Mouse (Mus musculus) cerebellum, adult 2 months (tissue): Measurements from ENCODE around the gene Cdkl5. TPM values are rescaled to one million over a fixed set of nuclear protein-coding genes. Genes with fewer than 3 reads are reported as not detected.

Experiments used
- DNase-seq, 2 experiments: peaks; one replicate each; pipeline ENCODE4 v3.0.0; 2021
- H3K27ac ChIP-seq: fragments of 200-500 bp; 2 replicates; pipeline ENCODE4 v1.5.1; 2012; ENCODE audit warnings: low read length, control low read depth, inconsistent platforms; ENCODE audit not compliant: insufficient read depth
- H3K27me3 ChIP-seq: fragments of 200-500 bp; 2 replicates; pipeline ENCODE4 v1.6.1; 2012; ENCODE audit warnings: inconsistent platforms, mild to moderate bottlenecking, low read length, moderate library complexity; ENCODE audit not compliant: control insufficient read depth, insufficient read depth
- H3K4me1 ChIP-seq: fragments of 200-500 bp; 2 replicates; pipeline ENCODE4 v1.6.1; 2011; ENCODE audit warnings: low read length; ENCODE audit not compliant: control insufficient read depth, insufficient read depth
- H3K4me3 ChIP-seq: fragments of 200-500 bp; replicated peaks from 2 replicates; pipeline ENCODE3; 2011; ENCODE audit warnings: mild to moderate bottlenecking, low read depth, low read length, control low read depth; ENCODE audit not compliant: insufficient read depth
- CTCF ChIP-seq: fragments of 200-500 bp; IDR thresholded peaks from 2 replicates; pipeline ENCODE4 v1.5.1; 2011; ENCODE audit warnings: low read depth, mild to moderate bottlenecking, control low read depth, low read length, moderate library complexity, borderline replicate concordance; ENCODE audit not compliant: insufficient read depth
- POLR2A ChIP-seq: fragments of 200-500 bp; IDR thresholded peaks from 2 replicates; pipeline ENCODE4 v1.6.1; 2011; ENCODE audit warnings: low read length, control low read depth, borderline replicate concordance; ENCODE audit not compliant: insufficient read depth
- WGBS: fragments of 180-500 bp; shearing (Covaris S2); methylation state at CpG from one replicate; pipeline ENCODE4 v1.1.7; 2018; 5-methylcytosine and 5-hydroxymethylcytosine counted together
- polyA plus RNA-seq: library from polyadenylated mRNA; depleted of rRNA; stranded (reverse); fragments of >200 nt; gene quantifications from 2 replicates; pipeline ENCODE4 v1.2.3, GENCODE M21; 2012; rRNA removed

Gene Cdkl5
- polyA plus RNA-seq, 1 experiment: 13.5 TPM

DNA sequence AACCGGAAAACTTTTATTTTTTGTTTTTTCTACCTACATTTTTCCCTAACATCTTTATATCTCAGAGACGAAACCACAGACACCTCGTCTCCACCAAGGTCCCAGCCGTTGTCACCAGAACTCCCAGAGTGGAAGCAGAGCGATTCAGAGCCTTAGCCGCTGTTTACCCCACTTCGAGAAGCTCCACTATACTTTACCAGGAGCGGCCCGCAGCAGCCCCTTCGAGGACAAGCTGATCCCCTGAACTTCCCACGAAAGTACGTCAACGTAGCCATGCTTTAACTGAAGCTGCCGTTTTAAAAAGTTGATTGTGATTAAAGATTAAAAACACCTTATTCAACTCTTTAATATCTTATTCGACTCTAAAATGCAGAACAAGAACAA lies 228.3 kb downstream of the Cdkl5 start:
- DNase-seq: no peak
- H3K4me3 ChIP-seq: peak overlapping the region; percentile 88
- no peak overlapping the region for H3K27ac ChIP-seq
- no peaks in the 10 kb centered on the region for H3K4me1 ChIP-seq
- 6% methylated on average over 15 of the region's 15 CpGs for WGBS
- H3K27me3 ChIP-seq: no peaks in the 10 kb centered on the region
- TF ChIP-seq POLR2A (no peak), CTCF (no peak)

DNA sequence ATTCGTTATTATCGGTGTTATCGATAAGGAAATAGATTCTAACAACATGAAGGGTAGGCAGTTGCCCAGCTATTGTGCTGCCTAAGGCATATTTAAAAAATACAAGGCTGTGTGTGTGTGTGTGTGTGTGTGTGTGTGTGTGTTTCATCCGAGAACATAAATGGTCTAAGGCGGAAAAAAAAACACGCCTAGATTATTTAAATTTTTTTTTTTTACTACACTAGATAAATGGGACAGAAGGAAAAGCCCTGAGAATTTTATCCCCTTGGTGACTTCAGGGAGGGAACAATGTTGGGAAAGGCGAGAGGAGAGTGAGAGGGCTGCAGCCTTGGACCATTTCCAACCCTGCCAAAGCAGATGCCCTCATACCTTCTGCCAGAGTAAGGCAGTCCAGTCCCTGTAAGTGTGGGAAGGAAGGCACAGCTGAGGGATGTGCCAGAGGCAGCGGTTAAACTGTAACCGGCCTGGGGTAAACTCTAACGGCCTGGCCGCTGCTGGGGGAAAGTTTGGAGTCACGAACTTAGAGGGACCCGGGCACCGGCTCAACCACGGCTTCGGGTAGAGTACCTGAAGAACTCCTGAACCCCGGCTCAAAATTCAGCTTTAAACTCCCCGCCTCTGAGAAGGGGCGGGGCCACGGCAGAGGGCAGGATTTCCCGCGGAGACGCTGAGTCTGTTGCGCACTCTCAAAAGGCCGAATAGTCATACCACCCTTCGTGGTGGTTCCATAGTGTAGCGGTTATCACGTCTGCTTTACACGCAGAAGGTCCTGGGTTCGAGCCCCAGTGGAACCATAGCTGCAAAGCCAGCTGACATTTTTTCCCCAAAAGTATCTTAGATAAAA lies 228.9 kb downstream of the Cdkl5 start:
- peak; percentile 84 to 93 for DNase-seq
- Histone ChIP-seq H3K27ac (no peak overlapping the region), H3K4me3 (peak overlapping the region; percentile 88), H3K4me1 (no peaks in the 10 kb centered on the region), H3K27me3 (no peaks in the 10 kb centered on the region)
- WGBS: 13% methylated on average over 30 of the region's 30 CpGs
- no peak for TF ChIP-seq POLR2A
- no peak for TF ChIP-seq CTCF

DNA sequence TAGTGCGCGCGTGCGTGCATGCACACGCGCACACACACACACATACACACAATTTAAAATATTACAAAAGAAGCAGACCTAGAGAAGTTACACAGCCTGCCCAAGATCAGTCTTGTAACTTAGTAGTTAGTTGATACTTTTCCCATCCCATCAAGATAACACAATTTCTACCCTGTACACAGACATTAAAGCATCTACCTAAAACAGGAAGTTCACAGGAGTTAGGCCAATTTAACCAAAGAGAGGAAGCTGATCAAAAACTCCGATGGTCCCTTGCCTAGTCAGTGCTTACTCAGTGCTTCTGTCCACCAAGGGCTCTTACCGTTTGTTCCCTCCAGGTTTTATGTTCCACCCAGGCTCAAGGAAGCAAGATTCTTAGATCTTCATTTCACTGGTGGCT lies 243.7 kb downstream of the Cdkl5 start:
- TF ChIP-seq CTCF: no peak
- no peak for TF ChIP-seq POLR2A
- Histone ChIP-seq H3K27me3 (no peaks in the 10 kb centered on the region), H3K4me1 (no peaks in the 10 kb centered on the region), H3K4me3 (no peak overlapping the region), H3K27ac (no peak overlapping the region)
- DNase-seq: no peak
- 96% methylated on average over 8 of the region's 8 CpGs for WGBS

DNA sequence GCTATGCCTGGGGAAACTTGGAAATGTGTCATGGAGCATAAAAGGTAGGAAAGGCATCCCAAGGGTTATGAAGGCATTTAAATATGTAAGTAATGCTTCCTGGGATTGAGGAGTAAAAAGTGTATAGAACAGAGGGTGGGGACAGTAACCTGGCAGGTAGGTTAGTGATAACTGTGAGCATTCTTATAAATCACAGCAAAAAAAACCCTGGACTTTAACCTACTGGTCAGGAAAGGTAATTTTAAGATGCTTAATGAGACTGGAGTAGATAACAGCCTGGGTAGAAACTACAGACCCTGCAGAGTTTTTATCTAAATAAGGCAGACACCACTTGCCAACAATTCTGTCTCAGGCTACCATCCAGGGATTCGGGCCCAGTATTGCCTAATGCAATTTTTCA lies 245.9 kb downstream of the Cdkl5 start:
- TF ChIP-seq POLR2A: no peak
- TF ChIP-seq CTCF: no peak
- Histone ChIP-seq H3K4me1 (no peaks in the 10 kb centered on the region), H3K27ac (no peak overlapping the region), H3K27me3 (no peaks in the 10 kb centered on the region), H3K4me3 (no peak overlapping the region)
- DNase-seq: peak in 1 of 2 experiments; percentile 14
- WGBS: 4% methylated on average over 1 of the region's 1 CpGs

DNA sequence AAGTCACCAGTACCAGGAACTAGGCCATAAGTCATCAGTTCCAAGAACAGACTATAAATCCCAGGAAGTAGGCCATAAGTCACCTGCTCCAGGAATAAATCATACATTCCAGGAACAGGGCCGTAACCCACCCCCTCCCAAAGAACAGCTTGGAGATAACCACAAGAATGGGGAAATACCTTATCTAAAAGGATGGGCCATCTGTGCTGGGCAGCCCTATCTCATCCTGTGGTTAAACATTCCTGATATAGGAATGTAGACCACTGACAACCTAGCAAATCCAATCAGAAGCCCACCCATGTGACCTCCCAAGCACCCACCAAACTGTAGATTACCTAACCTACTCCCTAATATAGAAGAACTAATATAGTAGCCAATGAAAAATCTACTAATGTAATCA lies 249.1 kb downstream of the Cdkl5 start:
- Histone ChIP-seq H3K4me3 (no peak overlapping the region), H3K27ac (no peak overlapping the region), H3K27me3 (no peaks in the 10 kb centered on the region), H3K4me1 (no peaks in the 10 kb centered on the region)
- no peak for DNase-seq
- TF ChIP-seq POLR2A: no peak
- no peak for TF ChIP-seq CTCF
- WGBS: 100% methylated on average over 1 of the region's 1 CpGs

DNA sequence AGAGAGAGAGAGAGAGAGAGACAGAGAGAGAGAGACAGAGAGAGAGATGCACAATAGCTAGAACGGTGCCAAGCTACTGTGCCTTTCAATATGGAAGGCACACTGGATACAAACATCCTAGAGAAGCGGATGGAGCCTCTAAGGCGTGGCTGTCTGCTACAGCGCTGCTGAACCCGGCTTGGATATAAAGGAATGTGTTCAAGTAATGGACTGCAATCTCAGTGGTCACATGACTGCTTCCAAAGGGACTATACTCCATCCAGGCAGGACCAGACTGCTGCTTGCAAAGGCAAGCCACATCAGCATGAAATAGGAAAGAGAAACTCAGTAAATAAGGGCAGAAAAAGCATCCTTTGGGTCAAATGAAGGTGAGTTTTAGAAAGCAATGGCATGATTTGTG lies 258.9 kb downstream of the Cdkl5 start, which contains the start of gene Ppef1:
Ppef1 (minus strand) TSS at position 116 of the 400 bp plus-strand sequence.
- no peak for DNase-seq
- Histone ChIP-seq H3K27ac (no peak within 1 kb of the TSS), H3K27me3 (no peaks in the 10 kb centered on the region), H3K4me1 (no peaks in the 10 kb centered on the region), H3K4me3 (no peak within 1 kb of the TSS)
- 75% methylated on average over 5 of the region's 5 CpGs for WGBS
- TF ChIP-seq CTCF: no peak
- TF ChIP-seq POLR2A: no peak

Other genes with a start within 250 kb of the Cdkl5 start
- gene Rs1, start 226.7 kb downstream of the Cdkl5 start, polyA plus RNA-seq: 0.08 and 0.11 TPM in 2 replicates
- gene Gja6, start 87.7 kb downstream of the Cdkl5 start, polyA plus RNA-seq: 0.40 and 0.47 TPM in 2 replicates
- gene Scml2, start 122.5 kb upstream of the Cdkl5 start, polyA plus RNA-seq: 0.26 and 0.43 TPM in 2 replicates